Mouse (Mus musculus) myocyte (in vitro differentiated cells): ENCODE data around the gene Meis2. TPM values are rescaled to one million over a fixed set of nuclear protein-coding genes. Genes with fewer than 3 reads are reported as not detected.

ENCODE experiments used
- H3K27me3 ChIP-seq: one replicate; pipeline ENCODE4 v1.6.1; 2011; ENCODE audit not compliant: control insufficient read depth, insufficient read depth, insufficient read length
- H3K36me3 ChIP-seq: one replicate; pipeline ENCODE4 v1.6.1; 2011; ENCODE audit not compliant: control insufficient read depth, insufficient read depth
- H3K4me2 ChIP-seq: one replicate; pipeline ENCODE4 v1.6.1; 2011; ENCODE audit warnings: low read depth, control low read depth
- H3K4me3 ChIP-seq: one replicate; pipeline ENCODE4 v1.5.1; 2011; ENCODE audit warnings: mild to moderate bottlenecking, control low read depth, moderate library complexity
- H3K79me2 ChIP-seq: one replicate; pipeline ENCODE4 v1.6.1; 2011; ENCODE audit not compliant: control insufficient read depth, insufficient read depth
- H3ac ChIP-seq: one replicate; pipeline ENCODE4 v1.6.1; 2011; ENCODE audit not compliant: control insufficient read depth, insufficient read length
- CEBPB ChIP-seq: IDR thresholded peaks from 2 replicates; pipeline ENCODE4 v1.6.1; 2011; ENCODE audit warnings: mild to moderate bottlenecking, moderate library complexity; ENCODE audit not compliant: poor library complexity, insufficient read depth, severe bottlenecking
- E2F4 ChIP-seq: IDR thresholded peaks from one replicate; pipeline ENCODE4 v1.6.1; 2011; ENCODE audit warnings: mild to moderate bottlenecking, control low read depth, moderate library complexity; ENCODE audit not compliant: insufficient read depth
- MAX ChIP-seq: IDR thresholded peaks from one replicate; pipeline ENCODE4 v1.6.1; 2011; ENCODE audit warnings: low read depth, mild to moderate bottlenecking, control low read depth
- MYOD1 ChIP-seq, 3 experiments: IDR thresholded peaks; one replicate each; pipeline ENCODE4 v1.6.1; 2011; ENCODE audit warnings: control low read depth in 2 of 3, low read depth in 2 of 3, mild to moderate bottlenecking in 2 of 3, moderate library complexity in 1 of 3; ENCODE audit not compliant: insufficient read length in 2 of 3, control insufficient read depth in 1 of 3
- MYOG ChIP-seq, 3 experiments: IDR thresholded peaks; one replicate each; pipeline ENCODE4 v1.6.1; 2011; ENCODE audit warnings: control low read depth in 2 of 3, low read depth in 2 of 3, mild to moderate bottlenecking in 2 of 3; ENCODE audit not compliant: insufficient read length in 2 of 3, control insufficient read depth in 1 of 3, insufficient read depth in 1 of 3
- POLR2A ChIP-seq: IDR thresholded peaks from one replicate; pipeline ENCODE4 v1.6.1; 2011; ENCODE audit warnings: low read depth, mild to moderate bottlenecking, control low read depth, moderate library complexity; ENCODE audit not compliant: insufficient read length
- POLR2AphosphoS2 ChIP-seq: IDR thresholded peaks from one replicate; pipeline ENCODE4 v1.6.1; 2011; ENCODE audit warnings: low read depth, control low read depth; ENCODE audit not compliant: insufficient read length
- REST ChIP-seq: IDR thresholded peaks from one replicate; pipeline ENCODE4 v1.6.1; 2011; ENCODE audit warnings: mild to moderate bottlenecking, control low read depth, moderate library complexity; ENCODE audit not compliant: insufficient read depth, insufficient read length
- SRF ChIP-seq: IDR thresholded peaks from one replicate; pipeline ENCODE4 v1.6.1; 2011; ENCODE audit warnings: low read depth; ENCODE audit not compliant: control insufficient read depth, insufficient read length
- TCF12 ChIP-seq: IDR thresholded peaks from one replicate; pipeline ENCODE4 v1.6.1; 2011; ENCODE audit warnings: mild to moderate bottlenecking, control low read depth; ENCODE audit not compliant: poor library complexity, insufficient read depth, severe bottlenecking
- TCF3 ChIP-seq: IDR thresholded peaks from one replicate; pipeline ENCODE4 v1.6.1; 2011; ENCODE audit warnings: low read depth, control low read depth; ENCODE audit not compliant: insufficient read length
- USF1 ChIP-seq: IDR thresholded peaks from one replicate; pipeline ENCODE4 v1.6.1; 2011; ENCODE audit warnings: low read depth, mild to moderate bottlenecking, control low read depth, moderate library complexity
- polyA plus RNA-seq: library from polyadenylated mRNA; unstranded; fragments of >200 nt; fragmentation: generic; extraction: Trizol; gene quantifications from one replicate; pipeline ENCODE4 v1.2.1, GENCODE M21; 2012; ENCODE audit warnings: missing spikeins

The Meis2 gene
- polyA plus RNA-seq, 1 experiment = 9.3 TPM

- Histone ChIP-seq H3K36me3 (peaks cover 3% of the 10 kb centered on the region), H3K4me3 (no peak overlapping the region), H3K79me2 (no peaks in the 10 kb centered on the region), H3K27me3 (no peaks in the 10 kb centered on the region), H3K4me2 (no peak overlapping the region), H3ac (no peak overlapping the region)
- TF ChIP-seq MYOG (IDR thresholded peaks at IDR 0.05; ENCODE audit: control insufficient read depth in 1 of 3, insufficient read depth in 1 of 3, insufficient read length in 2 of 3, low read depth in 2 of 3) = no peak
- no peak for TF ChIP-seq REST
- TF ChIP-seq E2F4 = no peak
- TF ChIP-seq MYOD1 (IDR thresholded peaks at IDR 0.05; ENCODE audit: control insufficient read depth in 1 of 3, insufficient read length in 2 of 3, low read depth in 2 of 3) = no peak
- TF ChIP-seq TCF3 = no peak
- TF ChIP-seq POLR2AphosphoS2 = no peak
- no peak for TF ChIP-seq POLR2A
- no peak for TF ChIP-seq USF1
These were observed 146.2 kb downstream of the Meis2 start for GRCm38 (mm10) chr2:115919141-115920071.

- no peak for TF ChIP-seq USF1
- TF ChIP-seq POLR2AphosphoS2 = no peak
- TF ChIP-seq TCF12 = no peak
- TF ChIP-seq E2F4 = no peak
- TF ChIP-seq REST = no peak
- no peak for TF ChIP-seq CEBPB
- no peak for TF ChIP-seq MYOG (IDR thresholded peaks at IDR 0.05; ENCODE audit: control insufficient read depth in 1 of 3, insufficient read depth in 1 of 3, insufficient read length in 2 of 3, low read depth in 2 of 3)
- no peak for TF ChIP-seq MAX
- no peak for TF ChIP-seq TCF3
- no peak for TF ChIP-seq SRF
- Histone ChIP-seq H3ac (no peak overlapping the region), H3K79me2 (no peaks in the 10 kb centered on the region), H3K27me3 (no peaks in the 10 kb centered on the region), H3K36me3 (peaks cover 3% of the 10 kb centered on the region), H3K4me2 (no peak overlapping the region), H3K4me3 (no peak overlapping the region)
These were observed 147.1 kb downstream of the Meis2 start for GRCm38 (mm10) chr2:115918561-115918960.

- H3K79me2 ChIP-seq = no peaks in the 10 kb centered on the region
These were observed 151.1 kb downstream of the Meis2 start for GRCm38 (mm10) chr2:115914539-115914938.

GRCm38 (mm10) chr2:115912948-115913529, 152.6 kb downstream of the Meis2 start:
- TF ChIP-seq MYOG (IDR thresholded peaks at IDR 0.05; ENCODE audit: control insufficient read depth in 1 of 3, insufficient read depth in 1 of 3, insufficient read length in 2 of 3, low read depth in 2 of 3) (no peak), SRF (no peak), POLR2AphosphoS2 (no peak)
- H3K4me3 ChIP-seq = no peak overlapping the region
- H3K27me3 ChIP-seq = no peaks in the 10 kb centered on the region
- H3K4me2 ChIP-seq = no peak overlapping the region
- no peaks in the 10 kb centered on the region for H3K79me2 ChIP-seq
- no peak overlapping the region for H3ac ChIP-seq
- H3K36me3 ChIP-seq = peaks cover 6% of the 10 kb centered on the region

More at GRCm38 (mm10) chr2:115914539-115914938, 151.1 kb downstream of the Meis2 start:
- Histone ChIP-seq H3ac (no peak overlapping the region), H3K36me3 (peaks cover 9% of the 10 kb centered on the region), H3K27me3 (no peaks in the 10 kb centered on the region), H3K4me2 (no peak overlapping the region), H3K4me3 (no peak overlapping the region)
- no peak for TF ChIP-seq MYOD1 (IDR thresholded peaks at IDR 0.05; ENCODE audit: control insufficient read depth in 1 of 3, insufficient read length in 2 of 3, low read depth in 2 of 3)
- TF ChIP-seq POLR2AphosphoS2 = no peak
- no peak for TF ChIP-seq MYOG (IDR thresholded peaks at IDR 0.05; ENCODE audit: control insufficient read depth in 1 of 3, insufficient read depth in 1 of 3, insufficient read length in 2 of 3, low read depth in 2 of 3)
- TF ChIP-seq POLR2A = no peak
- no peak for TF ChIP-seq E2F4
- TF ChIP-seq TCF3 = no peak
- TF ChIP-seq SRF = no peak
- no peak for TF ChIP-seq USF1
- no peak for TF ChIP-seq CEBPB
- TF ChIP-seq MAX = no peak
